Mouse (Mus musculus) gastrocnemius, postnatal 25 days (tissue): ENCODE results near the gene Olfr968. TPM values are rescaled to one million over a fixed set of nuclear protein-coding genes. Genes with fewer than 3 reads are reported as not detected.

Source experiments
- DNase-seq: peaks from one replicate; pipeline ENCODE4 v3.0.0; 2022
- long read RNA-seq, 2 experiments: library from polyadenylated mRNA; stranded (forward); transcript quantifications; one replicate each; pipeline ENCODE4 v2.0.0; 2021
- total RNA-seq, 2 experiments: library from RNA; stranded (reverse); gene quantifications; 1 replicate in 1 of 2; 2 replicates in 1 of 2; pipeline ENCODE4 v1.2.3; 2021

Olfr968 gene
- total RNA-seq: not detected
- long read RNA-seq, experiment 1: 0 reads
- long read RNA-seq, experiment 2: 0 reads

DNA sequence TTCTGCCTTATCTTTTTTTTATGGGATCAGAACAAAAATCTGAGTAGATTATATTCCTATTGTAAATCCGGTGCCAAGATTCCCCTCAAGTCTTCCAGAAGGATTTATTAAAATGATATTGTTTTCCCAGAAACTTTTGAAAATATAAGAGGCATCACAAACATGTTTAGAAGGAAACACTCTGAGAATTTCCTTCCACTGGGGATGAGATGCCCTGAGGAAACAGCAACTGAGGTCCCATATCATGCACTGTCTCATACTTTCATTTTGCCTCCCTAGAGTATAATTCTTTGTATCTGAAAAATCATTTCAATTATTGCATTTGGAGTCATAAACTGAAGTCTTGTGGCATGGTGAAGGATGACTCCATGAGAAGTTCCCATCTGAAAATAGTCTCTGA, at the start of gene Olfr968:
Gene Olfr968, minus strand, starts transcription at position 101 of the 400 bp plus-strand sequence.
- no peak for DNase-seq

DNA sequence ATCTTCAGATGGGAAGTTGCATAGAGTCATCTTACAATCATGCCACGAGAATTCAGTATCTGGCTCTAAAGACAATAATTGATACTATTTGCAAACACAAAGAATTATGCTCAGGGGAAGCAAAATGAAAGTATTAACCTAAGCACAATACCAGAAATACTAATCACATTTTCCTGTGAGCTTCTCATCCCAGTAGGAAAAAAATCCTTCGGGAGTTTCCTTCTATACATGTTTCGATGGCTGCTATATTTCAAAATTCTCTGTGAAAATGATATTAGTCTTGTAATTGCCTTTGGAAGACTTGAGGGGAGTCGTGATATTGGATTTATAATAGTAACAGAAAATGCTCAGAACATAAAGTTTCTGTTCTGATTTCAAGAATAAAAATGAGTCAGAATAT, 25.5 kb upstream of the Olfr968 start, which contains the start of gene Olfr970:
Gene Olfr970, plus strand, starts transcription at position 301 of the 400 bp plus-strand sequence.
- no peak for DNase-seq

DNA sequence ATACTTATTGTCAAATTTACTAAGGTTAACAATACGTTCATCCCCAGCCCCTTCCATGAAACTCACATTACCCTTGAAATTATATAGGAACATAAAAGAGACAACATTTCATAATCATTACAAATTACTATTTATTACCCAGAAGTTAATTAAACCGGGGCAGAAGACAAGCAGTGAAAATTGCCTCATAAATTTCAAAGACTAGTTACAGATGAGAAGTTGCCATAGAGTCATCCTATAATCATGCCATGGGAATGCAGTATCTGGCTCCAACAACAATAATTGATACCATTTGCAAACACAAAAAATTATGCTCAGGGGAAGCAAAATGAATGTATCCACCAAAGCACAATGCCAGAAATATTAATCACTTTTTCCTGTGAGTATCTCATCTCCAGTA, 7.5 kb upstream of the Olfr968 start, which contains the start of gene Olfr969:
Gene Olfr969, plus strand, starts transcription at position 388 of the 400 bp plus-strand sequence.
- DNase-seq: no peak

DNA sequence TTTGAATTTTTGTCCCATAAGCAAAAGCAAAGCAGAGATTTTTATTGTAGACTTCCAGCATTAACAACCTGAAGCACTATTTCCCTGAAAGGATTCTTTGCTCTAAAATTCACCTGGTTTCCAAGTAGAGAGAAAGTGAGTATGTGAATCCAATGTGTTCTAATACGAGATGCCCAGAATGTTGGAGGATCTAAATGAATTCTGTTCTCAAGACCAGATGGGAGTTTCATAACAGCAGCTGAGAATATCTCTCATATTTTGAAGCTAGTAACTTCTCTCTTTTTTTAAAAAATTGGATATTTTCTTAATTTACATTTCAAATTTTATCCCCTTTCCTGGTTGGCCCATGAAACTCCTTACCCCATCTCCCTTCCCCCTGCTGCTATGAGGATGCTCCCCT, 36.6 kb downstream of the Olfr968 start:
- no peak for DNase-seq

DNA sequence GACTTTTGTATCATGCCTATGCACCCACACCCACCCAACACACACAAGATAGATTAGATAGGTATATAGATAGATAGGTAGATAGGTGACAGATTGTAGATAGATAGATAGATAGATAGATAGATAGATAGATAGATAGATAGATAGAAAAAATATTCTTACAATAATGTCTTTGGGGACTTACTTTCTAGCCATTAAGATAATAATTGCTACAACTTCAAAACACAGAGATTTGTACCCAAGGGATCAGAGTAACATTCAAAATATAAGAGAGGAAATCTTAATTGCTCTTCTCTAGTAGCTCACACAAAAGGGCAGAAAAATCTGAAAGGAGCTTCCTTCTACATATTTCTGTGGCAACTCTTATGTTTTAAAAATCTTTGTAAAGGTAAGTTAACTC, 37.1 kb downstream of the Olfr968 start, which contains the start of gene Olfr967:
Gene Olfr967, plus strand, starts transcription at position 301 of the 400 bp plus-strand sequence.
- no peak for DNase-seq

DNA sequence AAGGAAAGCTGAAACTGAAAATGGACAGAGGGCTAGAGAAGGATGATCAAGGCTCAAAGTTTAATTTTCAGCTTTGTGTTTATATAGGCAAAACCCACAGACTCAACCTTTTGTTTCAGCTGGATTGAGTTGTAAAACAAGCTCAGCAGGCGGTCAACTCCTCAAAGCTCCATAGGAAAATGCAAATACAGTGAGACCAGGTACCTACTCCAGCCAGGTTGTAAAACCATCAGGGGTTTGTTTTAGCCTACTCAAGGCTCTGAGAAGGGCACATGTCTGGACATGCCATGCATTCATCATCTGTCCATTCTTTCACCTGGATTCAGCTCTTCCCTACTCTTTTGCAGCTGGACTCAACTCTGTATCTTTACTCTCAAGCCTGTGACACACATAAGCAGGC, 42.3 kb downstream of the Olfr968 start:
- DNase-seq: no peak

DNA sequence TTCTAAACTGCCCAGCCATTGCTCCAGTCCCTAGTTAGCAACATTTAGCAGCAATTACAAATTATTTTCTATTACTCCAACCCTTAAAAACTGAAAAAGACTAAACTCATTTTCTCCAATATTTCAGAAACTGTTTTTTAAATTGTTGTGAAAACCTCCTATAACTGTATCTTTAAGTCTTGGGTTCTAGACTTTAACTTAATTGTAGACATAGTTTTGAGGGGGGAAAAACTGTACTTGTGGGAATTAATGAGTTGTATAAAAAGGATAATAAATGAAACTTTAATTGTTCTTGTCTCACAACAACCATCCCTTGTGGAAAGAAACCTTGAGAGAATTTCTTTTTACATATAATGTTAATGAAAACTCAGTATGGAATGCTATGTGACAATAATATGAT, 52.4 kb downstream of the Olfr968 start, which contains the start of gene Olfr150:
Gene Olfr150, plus strand, starts transcription at position 301 of the 400 bp plus-strand sequence.
- no peak for DNase-seq

Other genes with a start within 250 kb of the Olfr968 start
- not detected for gene Olfr958, start 229.2 kb downstream of the Olfr968 start, total RNA-seq
- not detected for gene Olfr959, start 207.7 kb downstream of the Olfr968 start, total RNA-seq
- 1 to 10 TPM in 1 of 2 experiments, under 1 TPM in 1; 0.82 to 3.2 TPM for gene AW551984, start 178.8 kb downstream of the Olfr968 start, total RNA-seq
- not detected for gene Olfr148, start 172.6 kb downstream of the Olfr968 start, total RNA-seq
- not detected for gene Olfr960, start 161.9 kb downstream of the Olfr968 start, total RNA-seq
- not detected for gene Olfr961, start 138.2 kb downstream of the Olfr968 start, total RNA-seq
- gene Olfr963, start 116.0 kb downstream of the Olfr968 start, total RNA-seq: not detected
- gene Olfr149, start 76.1 kb downstream of the Olfr968 start, total RNA-seq: not detected
- gene Olfr965, start 71.9 kb downstream of the Olfr968 start, total RNA-seq: not detected
- not detected for gene Olfr150, start 52.3 kb downstream of the Olfr968 start, total RNA-seq
- gene Olfr967, start 37.0 kb downstream of the Olfr968 start, total RNA-seq: not detected
- not detected for gene Olfr969, start 7.7 kb upstream of the Olfr968 start, total RNA-seq
- gene Olfr970, start 25.6 kb upstream of the Olfr968 start, total RNA-seq: not detected
- gene Olfr971, start 53.6 kb upstream of the Olfr968 start, total RNA-seq: not detected
- gene Olfr972, start 83.2 kb upstream of the Olfr968 start, total RNA-seq: not detected
- not detected for gene Olfr229, start 124.1 kb upstream of the Olfr968 start, total RNA-seq
- not detected for gene Olfr974, start 154.2 kb upstream of the Olfr968 start, total RNA-seq
- gene Olfr975, start 168.8 kb upstream of the Olfr968 start, total RNA-seq: not detected
- gene Olfr976, start 177.9 kb upstream of the Olfr968 start, total RNA-seq: not detected
- not detected for gene Olfr978, start 208.9 kb upstream of the Olfr968 start, total RNA-seq
- gene Olfr979, start 220.2 kb upstream of the Olfr968 start, total RNA-seq: not detected
- not detected for gene Olfr980, start 226.3 kb upstream of the Olfr968 start, total RNA-seq
- gene Olfr981, start 238.2 kb upstream of the Olfr968 start, total RNA-seq: not detected